Mouse (Mus musculus): Measurements from ENCODE around the gene Olfr1246.
"Not testable (repeated sequence)": the region's sequence is repeated elsewhere in the genome, so short reads cannot be mapped to it uniquely, and the experiment has no call there.

Gene Olfr1246

DNA sequence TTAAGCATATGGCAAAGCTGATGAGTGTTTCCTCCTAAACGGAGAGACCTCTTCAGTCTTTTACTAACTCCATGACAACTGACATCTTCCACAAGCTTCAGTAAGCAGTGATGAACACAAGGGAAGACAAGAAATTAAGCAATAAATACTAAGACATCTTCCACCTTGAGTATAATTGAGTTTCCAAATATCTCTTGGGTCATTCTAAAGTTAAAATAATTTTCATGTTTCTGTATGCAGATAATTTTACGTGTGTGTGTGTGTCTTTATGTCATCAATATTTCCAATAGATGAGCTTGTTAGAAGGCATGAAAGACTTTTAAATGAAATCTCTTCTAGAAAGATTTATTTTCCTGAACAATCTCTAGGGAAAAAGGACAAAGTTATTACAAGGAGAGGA lies at the start of gene Olfr1246:
Gene Olfr1246 (minus strand): TSS at position 101 of the 400 bp plus-strand sequence.
- DNase-seq (ENCODE audit: low spot score in 2 of 2) = no peak

DNA sequence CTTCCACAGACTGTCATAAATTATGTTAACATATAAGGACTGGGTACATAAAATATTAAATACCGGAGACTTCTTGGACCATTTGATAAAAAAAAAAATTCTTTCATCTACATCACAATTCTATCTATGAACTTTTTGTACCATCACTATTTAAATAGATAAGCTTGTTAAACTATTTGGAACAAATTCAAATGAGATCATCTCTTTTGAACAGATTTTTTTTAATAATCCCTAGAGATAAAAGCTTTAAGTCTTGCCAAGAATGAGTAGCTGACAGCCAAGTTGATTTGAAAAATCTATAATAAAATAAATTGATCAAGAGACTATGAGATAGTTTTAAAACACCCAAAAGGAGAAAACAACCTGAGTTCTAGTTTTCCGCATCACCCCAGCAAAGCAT lies 41.9 kb upstream of the Olfr1246 start, which contains the start of gene Olfr1249:
Gene Olfr1249 (minus strand): TSS at position 101 of the 400 bp plus-strand sequence.
- no peak for DNase-seq (ENCODE audit: low spot score in 2 of 2)

GRCm38 (mm10) chr2:89618145-89618544 lies 25.2 kb upstream of the Olfr1246 start, which contains the start of gene Olfr1248:
Gene Olfr1248 (minus strand): TSS chr2:89618245.
- DNase-seq (ENCODE audit: low spot score in 2 of 2) = not testable (repeated sequence)

- DNase-seq (ENCODE audit: low spot score in 2 of 2) = no peak
These were observed 21.1 kb upstream of the Olfr1246 start, which contains the start of gene Olfr1247 for GRCm38 (mm10) chr2:89614030-89614429. Gene Olfr1247 (minus strand): TSS chr2:89614130.

- no peak for DNase-seq (ENCODE audit: low spot score in 2 of 2)
These were observed 14.6 kb downstream of the Olfr1246 start, which contains the start of gene Olfr1245 for GRCm38 (mm10) chr2:89578347-89578746. Gene Olfr1245 (minus strand): TSS chr2:89578447.

DNA sequence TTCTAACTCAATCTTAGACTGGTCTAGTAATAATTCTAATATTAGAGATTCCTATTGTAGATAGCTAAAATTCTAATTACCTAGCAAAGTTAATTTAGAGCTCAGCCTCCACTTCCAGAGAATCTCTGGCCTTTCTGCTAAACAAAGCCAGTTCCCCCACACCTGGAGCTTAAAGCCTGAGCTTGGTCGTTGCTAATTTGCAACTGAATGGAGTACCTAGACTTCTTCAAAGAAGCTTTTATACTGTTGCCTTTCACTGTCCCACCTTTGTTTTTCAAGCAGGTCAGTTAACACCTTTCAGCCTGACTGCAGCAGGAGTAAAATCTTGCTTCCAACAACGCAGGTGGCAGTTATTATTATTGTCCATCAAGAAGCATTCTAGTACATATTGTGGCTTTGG lies 30.3 kb downstream of the Olfr1246 start:
- not testable (repeated sequence) for DNase-seq (ENCODE audit: low spot score in 2 of 2)

DNA sequence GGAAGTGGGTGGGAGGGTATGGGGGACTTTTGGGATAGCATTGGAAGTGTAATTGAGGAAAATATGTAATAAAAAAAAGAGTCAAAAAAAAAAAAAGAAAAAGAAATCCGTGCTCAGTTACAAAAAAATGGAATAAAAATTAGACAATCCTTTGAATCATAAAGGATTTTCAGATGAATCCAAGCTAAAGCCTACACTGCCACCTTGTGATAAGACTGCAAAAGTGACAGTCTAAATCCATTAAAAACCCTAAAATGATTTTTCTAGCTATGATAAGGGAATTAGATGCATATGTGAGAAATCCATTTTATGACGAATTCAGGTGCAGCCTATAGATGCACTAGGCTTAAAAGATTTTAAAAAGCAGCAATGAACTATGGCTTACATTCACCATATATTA lies 48.4 kb downstream of the Olfr1246 start:
- no peak for DNase-seq (ENCODE audit: low spot score in 2 of 2)

GRCm38 (mm10) chr2:89539923-89540322 lies 53.0 kb downstream of the Olfr1246 start:
- no peak for DNase-seq (ENCODE audit: low spot score in 2 of 2)
